Mouse (Mus musculus): ENCODE measurements around the gene Eci2.
A peak's percentile ranks its signal among the peaks of the same experiment; 100 is the strongest.
"Not testable (repeated sequence)": the region's sequence is repeated elsewhere in the genome, so short reads cannot be mapped to it uniquely, and the experiment has no call there.

Eci2 gene

GRCm38 (mm10) chr13:34960996-34961770 is 65.7 kb downstream of the Eci2 start:
- TF ChIP-seq CTCF (conservative IDR thresholded peaks at IDR 0.05; ENCODE audit: low read length) (no peak), NANOG (IDR thresholded peaks at IDR 0.05; ENCODE audit: borderline replicate concordance, low read length) (peak; percentile 38; the same call in 1 of the 2 replicates), POU5F1 (IDR thresholded peaks at IDR 0.05; ENCODE audit: borderline replicate concordance, low read length) (no peak)
- no peak overlapping the region for H3K4me3 ChIP-seq (replicated peaks; ENCODE audit: low read length)
- no peaks in the 10 kb centered on the region for H3K9me3 ChIP-seq (ENCODE audit: low read length)
- H3K4me1 ChIP-seq (replicated peaks; ENCODE audit: low read depth, low read length): peaks cover 67% of the 10 kb centered on the region
- H3K27me3 ChIP-seq (ENCODE audit: insufficient read depth, low read length): peaks cover 27% of the 10 kb centered on the region
- H3K36me3 ChIP-seq (ENCODE audit: insufficient read depth, low read length): no peaks in the 10 kb centered on the region

GRCm38 (mm10) chr13:34958158-34958557 is 68.7 kb downstream of the Eci2 start:
- peaks cover 41% of the 10 kb centered on the region for H3K4me1 ChIP-seq (replicated peaks; ENCODE audit: low read depth, low read length)
- H3K4me3 ChIP-seq (replicated peaks; ENCODE audit: low read length); H3K9me3 ChIP-seq (ENCODE audit: low read length); H3K36me3 ChIP-seq (ENCODE audit: insufficient read depth, low read length); H3K27me3 ChIP-seq (ENCODE audit: insufficient read depth, low read length): not testable (repeated sequence)

GRCm38 (mm10) chr13:34956901-34957300 is 70.0 kb downstream of the Eci2 start:
- Histone ChIP-seq H3K4me3 (replicated peaks; ENCODE audit: low read length) (no peak overlapping the region), H3K9me3 (ENCODE audit: low read length) (no peaks in the 10 kb centered on the region), H3K27me3 (ENCODE audit: insufficient read depth, low read length) (no peaks in the 10 kb centered on the region), H3K36me3 (ENCODE audit: insufficient read depth, low read length) (no peaks in the 10 kb centered on the region), H3K4me1 (replicated peaks; ENCODE audit: low read depth, low read length) (peaks cover 39% of the 10 kb centered on the region)
- TF ChIP-seq POU5F1 (IDR thresholded peaks at IDR 0.05; ENCODE audit: borderline replicate concordance, low read length) (no peak), CTCF (conservative IDR thresholded peaks at IDR 0.05; ENCODE audit: low read length) (no peak), NANOG (IDR thresholded peaks at IDR 0.05; ENCODE audit: borderline replicate concordance, low read length) (no peak)

- H3K27me3 ChIP-seq (ENCODE audit: insufficient read depth, low read length); H3K36me3 ChIP-seq (ENCODE audit: insufficient read depth, low read length); H3K4me3 ChIP-seq (replicated peaks; ENCODE audit: low read length); H3K9me3 ChIP-seq (ENCODE audit: low read length); H3K4me1 ChIP-seq (replicated peaks; ENCODE audit: low read depth, low read length): not testable (repeated sequence)
These were observed 75.5 kb downstream of the Eci2 start for GRCm38 (mm10) chr13:34951437-34951836.

GRCm38 (mm10) chr13:34942370-34942769 is 84.5 kb downstream of the Eci2 start:
- Histone ChIP-seq H3K27me3 (ENCODE audit: insufficient read depth, low read length) (no peaks in the 10 kb centered on the region), H3K36me3 (ENCODE audit: insufficient read depth, low read length) (no peaks in the 10 kb centered on the region)
- TF ChIP-seq NANOG (IDR thresholded peaks at IDR 0.05; ENCODE audit: borderline replicate concordance, low read length) (no peak), POU5F1 (IDR thresholded peaks at IDR 0.05; ENCODE audit: borderline replicate concordance, low read length) (no peak), CTCF (conservative IDR thresholded peaks at IDR 0.05; ENCODE audit: low read length) (no peak)

GRCm38 (mm10) chr13:34934931-34935644 is 91.8 kb downstream of the Eci2 start:
- Histone ChIP-seq H3K4me3 (replicated peaks; ENCODE audit: low read length) (no peak overlapping the region), H3K4me1 (replicated peaks; ENCODE audit: low read depth, low read length) (no peaks in the 10 kb centered on the region), H3K36me3 (ENCODE audit: insufficient read depth, low read length) (no peaks in the 10 kb centered on the region), H3K9me3 (ENCODE audit: low read length) (no peaks in the 10 kb centered on the region), H3K27me3 (ENCODE audit: insufficient read depth, low read length) (no peaks in the 10 kb centered on the region; the same call in 1 of the 2 replicates)
- TF ChIP-seq NANOG (IDR thresholded peaks at IDR 0.05; ENCODE audit: borderline replicate concordance, low read length): no peak
- TF ChIP-seq POU5F1 (IDR thresholded peaks at IDR 0.05; ENCODE audit: borderline replicate concordance, low read length): no peak
- TF ChIP-seq CTCF (conservative IDR thresholded peaks at IDR 0.05; ENCODE audit: low read length): no peak

More at GRCm38 (mm10) chr13:34942370-34942769, 84.5 kb downstream of the Eci2 start:
- no peaks in the 10 kb centered on the region for H3K4me1 ChIP-seq (replicated peaks; ENCODE audit: low read depth, low read length)
- H3K9me3 ChIP-seq (ENCODE audit: low read length): no peaks in the 10 kb centered on the region
- H3K4me3 ChIP-seq (replicated peaks; ENCODE audit: low read length): no peak overlapping the region

Data from E14TG2a.4 (cell line).